Mouse (Mus musculus): ENCODE measurements at regions not wholly inside any gene's neighbourhood (a gene's known extent, or its start where the extent isn't known, plus 50 kb on each side); places are given as distances from the start of the nearest gene placed in this dataset.

DNA sequence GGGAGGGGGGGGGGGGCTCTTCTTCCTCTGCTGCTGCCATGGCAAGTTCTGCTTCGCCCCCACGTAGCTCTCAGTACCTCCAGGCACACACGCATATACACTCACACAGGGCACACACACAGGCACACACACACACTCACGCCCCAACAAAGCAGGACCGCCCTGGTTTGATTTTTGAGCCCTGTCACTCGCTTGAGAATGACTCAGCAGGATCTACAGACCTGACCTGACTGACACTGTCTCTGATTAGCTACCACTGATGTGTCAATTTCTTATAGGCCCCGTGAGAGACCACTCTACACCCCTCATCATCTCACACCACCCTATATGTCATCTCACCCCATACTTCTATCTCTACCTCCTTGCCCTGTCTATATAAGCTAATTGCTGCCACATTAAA is 173.5 kb upstream of the Ctnnb1 start:
- no peaks in the 10 kb centered on the region for H3K79me2 ChIP-seq (replicated peaks; ENCODE audit: control insufficient read depth, insufficient read depth, low read length)
- no peak overlapping the region for H3K9ac ChIP-seq (ENCODE audit: low read depth, low read length)
- no peaks in the 10 kb centered on the region for H3K27me3 ChIP-seq (ENCODE audit: control insufficient read depth, insufficient read depth, low read length)
- no peak for DNase-seq
- no peak overlapping the region for H3K27ac ChIP-seq
- WGBS, result 94% methylated on average over 7 of the region's 7 CpGs
- intact Hi-C loops (cut with DNase I), result no loop called here
- H3K36me3 ChIP-seq (ENCODE audit: control insufficient read depth, insufficient read depth, low read length), result no peaks in the 10 kb centered on the region
- H3K4me3 ChIP-seq, result no peak overlapping the region
- peaks cover 4% of the 10 kb centered on the region for H3K4me1 ChIP-seq (ENCODE audit: control insufficient read depth, insufficient read depth, low read length)
- TF ChIP-seq CTCF (IDR thresholded peaks at IDR 0.05) (no peak), POLR2A (IDR thresholded peaks at IDR 0.05; ENCODE audit: insufficient read depth, low read depth, low read length) (no peak), EP300 (IDR thresholded peaks at IDR 0.05; ENCODE audit: insufficient read depth, low read depth, low read length) (no peak)

DNA sequence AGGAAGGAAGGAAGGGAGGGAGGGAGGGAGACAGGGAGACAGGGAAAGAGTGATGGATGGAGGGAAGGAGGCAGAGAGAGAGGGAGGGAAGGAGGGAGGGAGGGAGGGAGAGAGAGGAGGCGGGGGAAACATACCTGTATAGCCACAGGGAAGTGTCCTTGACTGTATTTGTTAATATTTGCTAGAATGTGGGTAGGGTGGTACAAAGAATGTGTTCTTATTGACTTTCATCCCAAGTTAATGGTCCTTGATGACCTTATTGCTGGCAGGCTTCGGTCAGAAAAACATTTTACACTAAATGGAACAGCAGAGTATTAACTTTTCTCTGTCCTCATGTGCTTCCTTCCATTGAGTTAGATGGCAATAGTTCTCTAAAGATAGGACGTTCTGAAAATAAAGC is 171.0 kb upstream of the Ctnnb1 start:
- intact Hi-C loops (cut with DNase I), result no loop called here
- DNase-seq, result no peak
- H3K4me1 ChIP-seq (ENCODE audit: control insufficient read depth, insufficient read depth, low read length), result peaks cover 4% of the 10 kb centered on the region
- H3K9ac ChIP-seq (ENCODE audit: low read depth, low read length), result no peak overlapping the region
- no peaks in the 10 kb centered on the region for H3K27me3 ChIP-seq (ENCODE audit: control insufficient read depth, insufficient read depth, low read length)
- no peaks in the 10 kb centered on the region for H3K36me3 ChIP-seq (ENCODE audit: control insufficient read depth, insufficient read depth, low read length)
- H3K4me3 ChIP-seq, result no peak overlapping the region
- H3K27ac ChIP-seq, result no peak overlapping the region
- 87% methylated on average over 3 of the region's 3 CpGs for WGBS
- TF ChIP-seq EP300 (IDR thresholded peaks at IDR 0.05; ENCODE audit: insufficient read depth, low read depth, low read length), result no peak
- TF ChIP-seq CTCF (IDR thresholded peaks at IDR 0.05), result no peak
- no peak for TF ChIP-seq POLR2A (IDR thresholded peaks at IDR 0.05; ENCODE audit: insufficient read depth, low read depth, low read length)
- H3K79me2 ChIP-seq (replicated peaks; ENCODE audit: control insufficient read depth, insufficient read depth, low read length), result no peaks in the 10 kb centered on the region

DNA sequence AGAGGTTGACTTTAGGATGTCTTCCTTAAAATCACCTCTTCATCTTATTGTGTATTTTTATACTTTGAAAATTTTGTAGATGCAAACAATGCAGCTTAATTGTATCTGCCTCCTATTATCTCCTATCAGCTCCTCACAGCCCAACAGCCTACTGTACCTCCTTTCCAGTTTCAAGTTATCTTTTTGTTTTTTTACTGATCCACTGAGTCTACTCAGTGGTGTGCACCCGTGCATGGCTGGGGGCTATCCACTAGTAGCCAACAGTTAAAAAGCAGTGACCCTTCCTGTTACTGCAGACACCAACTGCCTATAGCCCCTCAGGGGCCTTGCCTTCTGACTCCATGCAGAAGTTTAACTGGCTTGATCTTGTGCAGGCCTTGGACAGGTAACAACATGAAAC is 170.4 kb upstream of the Ctnnb1 start:
- no peak overlapping the region for H3K9ac ChIP-seq (ENCODE audit: low read depth, low read length)
- intact Hi-C loops (cut with DNase I), result no loop called here
- no peak overlapping the region for H3K27ac ChIP-seq
- no peak for DNase-seq
- WGBS, result 56% methylated on average over 1 of the region's 1 CpGs
- H3K27me3 ChIP-seq (ENCODE audit: control insufficient read depth, insufficient read depth, low read length), result no peaks in the 10 kb centered on the region
- no peaks in the 10 kb centered on the region for H3K79me2 ChIP-seq (replicated peaks; ENCODE audit: control insufficient read depth, insufficient read depth, low read length)
- no peaks in the 10 kb centered on the region for H3K36me3 ChIP-seq (ENCODE audit: control insufficient read depth, insufficient read depth, low read length)
- no peak for TF ChIP-seq POLR2A (IDR thresholded peaks at IDR 0.05; ENCODE audit: insufficient read depth, low read depth, low read length)
- no peak for TF ChIP-seq CTCF (IDR thresholded peaks at IDR 0.05)
- TF ChIP-seq EP300 (IDR thresholded peaks at IDR 0.05; ENCODE audit: insufficient read depth, low read depth, low read length), result no peak
- peaks cover 4% of the 10 kb centered on the region for H3K4me1 ChIP-seq (ENCODE audit: control insufficient read depth, insufficient read depth, low read length)
- no peak overlapping the region for H3K4me3 ChIP-seq

DNA sequence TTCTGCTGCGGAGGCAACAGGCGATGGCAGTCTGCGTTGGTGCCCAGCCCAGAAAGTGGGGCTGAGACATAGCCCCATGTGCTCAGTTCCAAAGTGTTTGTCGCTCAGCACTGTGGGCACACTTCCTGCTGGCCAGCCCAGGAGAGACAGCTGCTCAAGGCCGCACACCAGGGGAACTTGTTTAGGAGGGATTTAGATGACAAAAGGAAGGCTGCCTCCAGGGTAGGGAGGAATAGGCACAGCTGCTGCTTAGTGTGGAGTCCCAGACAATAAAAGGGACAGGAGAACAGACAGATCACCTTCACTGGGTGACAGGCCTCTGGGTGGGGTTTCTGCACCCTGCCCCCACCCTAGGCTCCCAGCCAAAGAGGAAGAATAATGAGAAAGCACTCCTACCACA is 169.2 kb upstream of the Ctnnb1 start:
- Histone ChIP-seq H3K4me3 (no peak overlapping the region), H3K36me3 (ENCODE audit: control insufficient read depth, insufficient read depth, low read length) (no peaks in the 10 kb centered on the region), H3K4me1 (ENCODE audit: control insufficient read depth, insufficient read depth, low read length) (peaks cover 4% of the 10 kb centered on the region), H3K27me3 (ENCODE audit: control insufficient read depth, insufficient read depth, low read length) (no peaks in the 10 kb centered on the region), H3K27ac (no peak overlapping the region), H3K79me2 (replicated peaks; ENCODE audit: control insufficient read depth, insufficient read depth, low read length) (no peaks in the 10 kb centered on the region), H3K9ac (ENCODE audit: low read depth, low read length) (no peak overlapping the region)
- TF ChIP-seq CTCF (IDR thresholded peaks at IDR 0.05), result no peak
- TF ChIP-seq POLR2A (IDR thresholded peaks at IDR 0.05; ENCODE audit: insufficient read depth, low read depth, low read length), result no peak
- no peak for TF ChIP-seq EP300 (IDR thresholded peaks at IDR 0.05; ENCODE audit: insufficient read depth, low read depth, low read length)
- WGBS, result 73% methylated on average over 5 of the region's 5 CpGs
- peak in 1 of 2 experiments; percentile 7 for DNase-seq
- intact Hi-C loops (cut with DNase I), result no loop called here

DNA sequence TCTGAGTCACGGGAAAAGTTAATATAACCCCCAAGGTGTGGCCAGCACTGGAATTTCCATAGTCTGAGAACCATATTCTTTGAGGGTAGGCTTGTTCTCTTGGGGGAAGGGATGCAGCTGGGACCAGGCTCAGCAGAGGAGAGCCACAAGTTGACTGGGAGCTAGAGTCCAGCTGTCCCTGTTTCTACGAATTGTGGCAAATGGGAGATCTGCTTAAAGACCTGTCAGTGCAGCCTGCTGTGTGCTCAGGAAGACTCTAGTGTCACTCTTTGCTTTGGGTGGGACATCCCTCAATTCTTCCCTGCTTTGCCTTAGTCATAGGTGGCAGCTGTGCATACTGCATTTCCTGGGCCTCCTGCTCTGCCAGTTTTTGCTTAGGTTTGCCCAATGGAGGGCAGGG is 165.2 kb upstream of the Ctnnb1 start:
- Histone ChIP-seq H3K27ac (no peak overlapping the region), H3K79me2 (replicated peaks; ENCODE audit: control insufficient read depth, insufficient read depth, low read length) (no peaks in the 10 kb centered on the region), H3K4me3 (no peak overlapping the region), H3K27me3 (ENCODE audit: control insufficient read depth, insufficient read depth, low read length) (no peaks in the 10 kb centered on the region), H3K4me1 (ENCODE audit: control insufficient read depth, insufficient read depth, low read length) (peaks cover 4% of the 10 kb centered on the region), H3K9ac (ENCODE audit: low read depth, low read length) (no peak overlapping the region), H3K36me3 (ENCODE audit: control insufficient read depth, insufficient read depth, low read length) (no peaks in the 10 kb centered on the region)
- no peak for DNase-seq
- no peak for TF ChIP-seq CTCF (IDR thresholded peaks at IDR 0.05)
- TF ChIP-seq POLR2A (IDR thresholded peaks at IDR 0.05; ENCODE audit: insufficient read depth, low read depth, low read length), result no peak
- TF ChIP-seq EP300 (IDR thresholded peaks at IDR 0.05; ENCODE audit: insufficient read depth, low read depth, low read length), result no peak
- intact Hi-C loops (cut with DNase I), result no loop called here
- 90% methylated on average over 2 of the region's 2 CpGs for WGBS

DNA sequence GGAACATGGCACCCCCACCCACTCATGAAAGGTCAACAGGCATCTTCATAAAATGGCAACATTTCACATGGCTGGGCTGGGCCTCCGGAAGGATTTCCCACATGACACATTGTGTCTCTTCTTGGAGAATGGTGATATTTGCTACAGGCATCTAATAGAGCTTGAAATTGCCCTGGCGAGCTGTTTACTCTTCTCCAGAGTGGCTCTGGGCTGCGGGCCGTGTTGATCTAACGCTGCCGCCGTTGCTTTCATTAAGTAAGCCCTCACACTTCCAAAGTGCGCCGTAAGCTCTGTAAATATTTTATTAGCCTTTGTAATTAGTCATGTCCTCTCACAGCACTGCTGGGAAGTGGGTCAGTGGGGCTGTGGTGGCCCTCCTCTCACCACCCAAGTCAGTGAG is 164.4 kb upstream of the Ctnnb1 start:
- Histone ChIP-seq H3K79me2 (replicated peaks; ENCODE audit: control insufficient read depth, insufficient read depth, low read length) (no peaks in the 10 kb centered on the region), H3K27ac (no peak overlapping the region), H3K27me3 (ENCODE audit: control insufficient read depth, insufficient read depth, low read length) (no peaks in the 10 kb centered on the region), H3K4me1 (ENCODE audit: control insufficient read depth, insufficient read depth, low read length) (peaks cover 4% of the 10 kb centered on the region), H3K36me3 (ENCODE audit: control insufficient read depth, insufficient read depth, low read length) (no peaks in the 10 kb centered on the region), H3K4me3 (no peak overlapping the region), H3K9ac (ENCODE audit: low read depth, low read length) (no peak overlapping the region)
- DNase-seq, result no peak
- WGBS, result 92% methylated on average over 9 of the region's 9 CpGs
- intact Hi-C loops (cut with DNase I), result no loop called here
- TF ChIP-seq EP300 (IDR thresholded peaks at IDR 0.05; ENCODE audit: insufficient read depth, low read depth, low read length) (no peak), CTCF (IDR thresholded peaks at IDR 0.05) (no peak), POLR2A (IDR thresholded peaks at IDR 0.05; ENCODE audit: insufficient read depth, low read depth, low read length) (no peak)
